Mouse (Mus musculus) cerebral cortex, adult 2 months (tissue): ENCODE measurements around the gene Igf1r.

Experiments
- WGBS: fragments of 180-500 bp; shearing (Covaris S2); methylation state at CpG from one replicate; pipeline ENCODE4 v1.1.7; 2018; 5-methylcytosine and 5-hydroxymethylcytosine counted together

Igf1r gene

GRCm38 (mm10) chr7:68227021-68227420, 274.4 kb downstream of the Igf1r start:
- WGBS, result 90% methylated on average over 11 of the region's 11 CpGs

GRCm38 (mm10) chr7:68227621-68228020, 275.0 kb downstream of the Igf1r start:
- WGBS, result 82% methylated on average over 4 of the region's 4 CpGs

GRCm38 (mm10) chr7:68228491-68228890, 275.9 kb downstream of the Igf1r start:
- 65% methylated on average over 6 of the region's 6 CpGs for WGBS

- 66% methylated on average over 9 of the region's 9 CpGs for WGBS
These were observed 278.2 kb downstream of the Igf1r start for GRCm38 (mm10) chr7:68230831-68231230.

GRCm38 (mm10) chr7:68232521-68232920, 279.9 kb downstream of the Igf1r start:
- WGBS, result 90% methylated on average over 5 of the region's 5 CpGs

- WGBS, result 41% methylated on average over 13 of the region's 13 CpGs
These were observed 281.1 kb downstream of the Igf1r start for GRCm38 (mm10) chr7:68233619-68234223.

GRCm38 (mm10) chr7:68236817-68237216, 284.2 kb downstream of the Igf1r start:
- WGBS, result 60% methylated on average over 8 of the region's 8 CpGs

GRCm38 (mm10) chr7:68239220-68239827, 286.7 kb downstream of the Igf1r start:
- WGBS, result 82% methylated on average over 11 of the region's 11 CpGs

- 87% methylated on average over 9 of the region's 9 CpGs for WGBS
These were observed 288.6 kb downstream of the Igf1r start for GRCm38 (mm10) chr7:68241205-68241604.

- 71% methylated on average over 4 of the region's 4 CpGs for WGBS
These were observed 293.1 kb downstream of the Igf1r start for GRCm38 (mm10) chr7:68245681-68246080.

GRCm38 (mm10) chr7:68246249-68246648, 293.6 kb downstream of the Igf1r start:
- WGBS, result 87% methylated on average over 8 of the region's 8 CpGs

GRCm38 (mm10) chr7:68250411-68250810, 297.8 kb downstream of the Igf1r start:
- 50% methylated on average over 1 of the region's 1 CpGs for WGBS

GRCm38 (mm10) chr7:68250902-68251301, 298.3 kb downstream of the Igf1r start:
- 93% methylated on average over 3 of the region's 3 CpGs for WGBS

GRCm38 (mm10) chr7:68257767-68258166, 305.1 kb downstream of the Igf1r start:
- WGBS, result 67% methylated on average over 2 of the region's 2 CpGs

GRCm38 (mm10) chr7:68258326-68259150, 305.9 kb downstream of the Igf1r start:
- WGBS, result 82% methylated on average over 17 of the region's 17 CpGs

GRCm38 (mm10) chr7:68259523-68260081, 307.0 kb downstream of the Igf1r start:
- 86% methylated on average over 6 of the region's 6 CpGs for WGBS

GRCm38 (mm10) chr7:68262612-68263200, 310.1 kb downstream of the Igf1r start:
- WGBS, result 63% methylated on average over 8 of the region's 8 CpGs

- WGBS, result 59% methylated on average over 8 of the region's 8 CpGs
These were observed 310.9 kb downstream of the Igf1r start for GRCm38 (mm10) chr7:68263346-68264027.

GRCm38 (mm10) chr7:68264028-68264453, 311.4 kb downstream of the Igf1r start, which contains the start of gene Pgpep1l:
Gene Pgpep1l, minus strand, starts transcription at chr7:68264233.
- WGBS, result 14% methylated on average over 25 of the region's 25 CpGs

- 4% methylated on average over 14 of the region's 14 CpGs for WGBS
These were observed 311.9 kb downstream of the Igf1r start for GRCm38 (mm10) chr7:68264531-68264930.

- 51% methylated on average over 7 of the region's 7 CpGs for WGBS
These were observed 312.8 kb downstream of the Igf1r start for GRCm38 (mm10) chr7:68265391-68265790.
